Mouse (Mus musculus) testis, postnatal 14 days (tissue): ENCODE results near the gene Cacnb1.

Experiments
- DNase-seq: peaks from one replicate; pipeline ENCODE4 v3.0.0; 2021; ENCODE audit warnings: low spot score

Cacnb1 gene

GRCm38 (mm10) chr11:98022555-98023371, at the start of gene Cacnb1:
Gene Cacnb1 (minus strand): TSS chr11:98023034.
- DNase-seq = peak; percentile 51

GRCm38 (mm10) chr11:98067255-98067654, 44.4 kb upstream of the Cacnb1 start:
- DNase-seq = peak; percentile 91

GRCm38 (mm10) chr11:98066201-98066600, 43.4 kb upstream of the Cacnb1 start:
- DNase-seq = peak; percentile 57

- DNase-seq = no peak
Measured at GRCm38 (mm10) chr11:98061904-98062562, 39.2 kb upstream of the Cacnb1 start.

- DNase-seq = no peak
Measured at GRCm38 (mm10) chr11:98061441-98061840, 38.6 kb upstream of the Cacnb1 start.

GRCm38 (mm10) chr11:98060104-98060692, 37.4 kb upstream of the Cacnb1 start:
- DNase-seq = no peak

- no peak for DNase-seq
Measured at GRCm38 (mm10) chr11:98059662-98060061, 36.8 kb upstream of the Cacnb1 start.

- peak; percentile 87 for DNase-seq
Measured at GRCm38 (mm10) chr11:98057998-98058397, 35.2 kb upstream of the Cacnb1 start.

GRCm38 (mm10) chr11:98057466-98057865, 34.6 kb upstream of the Cacnb1 start:
- no peak for DNase-seq

- DNase-seq = peak; percentile 85
Measured at GRCm38 (mm10) chr11:98052989-98053834, 30.4 kb upstream of the Cacnb1 start, which contains the start of gene Stac2. Gene Stac2 (minus strand): TSS chr11:98053462.

- DNase-seq = no peak
Measured at GRCm38 (mm10) chr11:98052129-98052988, 29.5 kb upstream of the Cacnb1 start.

GRCm38 (mm10) chr11:98051611-98052128, 28.8 kb upstream of the Cacnb1 start:
- no peak for DNase-seq

- DNase-seq = no peak
Measured at GRCm38 (mm10) chr11:98050940-98051339, 28.1 kb upstream of the Cacnb1 start.

GRCm38 (mm10) chr11:98050520-98050815, 27.6 kb upstream of the Cacnb1 start:
- no peak for DNase-seq

GRCm38 (mm10) chr11:98049672-98050519, 27.1 kb upstream of the Cacnb1 start:
- no peak for DNase-seq

GRCm38 (mm10) chr11:98047745-98048144, 24.9 kb upstream of the Cacnb1 start:
- no peak for DNase-seq

GRCm38 (mm10) chr11:98046466-98046865, 23.6 kb upstream of the Cacnb1 start:
- DNase-seq = peak; percentile 71

- DNase-seq = no peak
Measured at GRCm38 (mm10) chr11:98045596-98045995, 22.8 kb upstream of the Cacnb1 start.

- DNase-seq = no peak
Measured at GRCm38 (mm10) chr11:98044074-98044473, 21.2 kb upstream of the Cacnb1 start.

GRCm38 (mm10) chr11:98042741-98043140, 19.9 kb upstream of the Cacnb1 start:
- no peak for DNase-seq
